Mouse (Mus musculus) thymus, postnatal 0 days (tissue): ENCODE data around the gene Clcn1. TPM values are rescaled to one million over a fixed set of nuclear protein-coding genes. Genes with fewer than 3 reads are reported as not detected.

ENCODE experiments used
- DNase-seq: peaks from one replicate; pipeline ENCODE4 v3.0.0-alpha.2; 2015; ENCODE audit warnings: low spot score
- polyA plus RNA-seq: library from polyadenylated mRNA; unstranded; fragments of >200 nt; fragmentation: Nextera tagmentation; extraction: Ambion mirVana; gene quantifications from 2 replicates; pipeline ENCODE4 v1.2.1, GENCODE M21; 2015

Clcn1 gene
- polyA plus RNA-seq, 1 experiment from 2014 or later, result 0.26 TPM

- DNase-seq, result peak; percentile 32
Observed at GRCm38 (mm10) chr6:42350021-42350967, 63.8 kb downstream of the Clcn1 start.

- no peak for DNase-seq
Observed at GRCm38 (mm10) chr6:42350968-42351775, 64.7 kb downstream of the Clcn1 start.

- DNase-seq, result no peak
Observed at GRCm38 (mm10) chr6:42351776-42352485, 65.4 kb downstream of the Clcn1 start.

- no peak for DNase-seq
Observed at GRCm38 (mm10) chr6:42352486-42352846, 66.0 kb downstream of the Clcn1 start.

- DNase-seq, result no peak
Observed at GRCm38 (mm10) chr6:42353180-42353579, 66.7 kb downstream of the Clcn1 start.

- DNase-seq, result peak; percentile 16
Observed at GRCm38 (mm10) chr6:42354076-42355019, 67.9 kb downstream of the Clcn1 start.

- DNase-seq, result no peak
Observed at GRCm38 (mm10) chr6:42355366-42355765, 68.9 kb downstream of the Clcn1 start.

- DNase-seq, result no peak
Observed at GRCm38 (mm10) chr6:42355794-42356600, 69.5 kb downstream of the Clcn1 start.

- DNase-seq, result no peak
Observed at GRCm38 (mm10) chr6:42356913-42357312, 70.4 kb downstream of the Clcn1 start.

- DNase-seq, result no peak
Observed at GRCm38 (mm10) chr6:42357901-42358300, 71.4 kb downstream of the Clcn1 start.

GRCm38 (mm10) chr6:42358901-42359300 lies 72.4 kb downstream of the Clcn1 start:
- no peak for DNase-seq

- DNase-seq, result no peak
Observed at GRCm38 (mm10) chr6:42359364-42360147, 73.1 kb downstream of the Clcn1 start.

- no peak for DNase-seq
Observed at GRCm38 (mm10) chr6:42360231-42360840, 73.9 kb downstream of the Clcn1 start.

- DNase-seq, result no peak
Observed at GRCm38 (mm10) chr6:42361041-42361895, 74.8 kb downstream of the Clcn1 start.

GRCm38 (mm10) chr6:42362074-42362473 lies 75.6 kb downstream of the Clcn1 start:
- no peak for DNase-seq

- no peak for DNase-seq
Observed at GRCm38 (mm10) chr6:42362497-42362896, 76.0 kb downstream of the Clcn1 start.

GRCm38 (mm10) chr6:42362974-42363373 lies 76.5 kb downstream of the Clcn1 start:
- DNase-seq, result no peak
